Mouse (Mus musculus) heart, embryonic 14.5 days (tissue): ENCODE data around the gene Anp32a. TPM values are rescaled to one million over a fixed set of nuclear protein-coding genes. Genes with fewer than 3 reads are reported as not detected.

Experiments
- ATAC-seq: fragments of 200-750 bp; cut with Nextera tagmentation; 2 replicates; pipeline ENCODE4 v1.8.0; 2017; ENCODE audit warnings: low read depth, moderate TSS enrichment; ENCODE audit not compliant: insufficient number of reproducible peaks, insufficient read depth, low FRiP score
- H3K27ac ChIP-seq, 2 experiments: fragments of 200-500 bp in 1 of 2; fragments of 300-500 bp in 1 of 2; sonication (generic) in 1 of 2; replicated peaks in 1 of 2; 2 replicates each; pipeline ENCODE4 v1.5.1; 2012 to 2014; ENCODE audit warnings: low read depth in 2 of 2, low read length in 2 of 2, control low read depth in 1 of 2, mild to moderate bottlenecking in 1 of 2, mixed read lengths in 1 of 2; ENCODE audit not compliant: control insufficient read depth in 1 of 2, insufficient read depth in 1 of 2
- H3K27me3 ChIP-seq: fragments of 300-500 bp; sonication (generic); 2 replicates; pipeline ENCODE4 v1.6.1; 2014; ENCODE audit warnings: mild to moderate bottlenecking, low read length, control low read depth; ENCODE audit not compliant: control insufficient read depth, insufficient read depth
- H3K36me3 ChIP-seq: fragments of 300-500 bp; sonication (generic); 2 replicates; pipeline ENCODE4 v1.6.1; 2014; ENCODE audit warnings: mild to moderate bottlenecking, control low read depth, low read length, mixed read lengths; ENCODE audit not compliant: control insufficient read depth, insufficient read depth
- H3K4me1 ChIP-seq, 2 experiments: fragments of 200-500 bp in 1 of 2; fragments of 300-500 bp in 1 of 2; sonication (generic) in 1 of 2; 2 replicates each; pipeline ENCODE4 v1.6.1; 2012 to 2014; ENCODE audit warnings: low read length in 2 of 2, control low read depth in 1 of 2, mixed read lengths in 1 of 2; ENCODE audit not compliant: control insufficient read depth in 2 of 2, insufficient read depth in 2 of 2
- H3K4me2 ChIP-seq: fragments of 300-500 bp; sonication (generic); 2 replicates; pipeline ENCODE4 v1.6.1; 2014; ENCODE audit warnings: mild to moderate bottlenecking, low read length
- H3K4me3 ChIP-seq, 2 experiments: fragments of 200-500 bp in 1 of 2; fragments of 300-500 bp in 1 of 2; sonication (generic) in 1 of 2; 2 replicates each; pipeline ENCODE4 v1.5.1; 2012 to 2014; ENCODE audit warnings: low read length in 2 of 2, mild to moderate bottlenecking in 2 of 2, control low read depth in 1 of 2, low read depth in 1 of 2, moderate library complexity in 1 of 2; ENCODE audit not compliant: control insufficient read depth in 1 of 2, insufficient read depth in 1 of 2
- H3K9ac ChIP-seq: fragments of 300-500 bp; sonication (generic); 2 replicates; pipeline ENCODE4 v1.6.1; 2014; ENCODE audit warnings: mild to moderate bottlenecking, low read length
- H3K9me3 ChIP-seq: fragments of 300-500 bp; sonication (generic); 2 replicates; pipeline ENCODE4 v1.6.1; 2016; ENCODE audit warnings: low read length, control low read depth; ENCODE audit not compliant: control insufficient read depth
- WGBS: fragments of 180-500 bp; shearing (Covaris S2); extraction: QIAGEN DNeasy Blood & Tissue Kit; methylation state at CpG from one replicate; pipeline ENCODE4 v1.1.7; 2014; 5-methylcytosine and 5-hydroxymethylcytosine counted together
- polyA plus RNA-seq: library from polyadenylated mRNA; unstranded; fragments of >200 nt; fragmentation: Nextera tagmentation; extraction: Ambion mirVana; gene quantifications from 2 replicates; pipeline ENCODE4 v1.2.1, GENCODE M21; 2014

The Anp32a gene
- polyA plus RNA-seq, 1 experiment from 2014 or later = 92.8 TPM

DNA sequence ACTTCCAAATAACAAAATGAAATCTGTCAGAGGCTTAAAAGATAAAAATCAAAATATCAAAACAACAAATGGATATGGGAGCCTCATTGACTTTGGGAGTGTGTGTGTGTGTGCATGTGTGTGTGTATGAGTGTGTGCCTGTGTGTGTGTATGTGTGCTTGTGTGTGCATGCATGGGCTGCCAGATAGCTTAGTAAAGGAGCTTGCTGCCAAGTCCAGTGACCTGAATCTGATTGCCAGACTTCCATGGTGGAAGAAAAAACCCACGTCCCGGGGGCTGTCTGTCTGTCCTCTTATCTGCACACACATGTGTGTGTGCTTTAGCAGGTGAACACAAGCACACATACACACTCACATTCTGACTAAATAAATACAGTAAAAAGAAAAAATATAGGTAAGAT lies 52.4 kb downstream of the Anp32a start:
- H3K36me3 ChIP-seq = no peaks in the 10 kb centered on the region
- no peak overlapping the region for H3K27ac ChIP-seq
- H3K4me1 ChIP-seq = no peaks in the 10 kb centered on the region
- H3K27me3 ChIP-seq = no peaks in the 10 kb centered on the region
- H3K9ac ChIP-seq = no peak overlapping the region
- 54% methylated on average over 2 of the region's 2 CpGs for WGBS
- H3K4me3 ChIP-seq = no peak overlapping the region
- no peak for ATAC-seq
- H3K4me2 ChIP-seq = no peak overlapping the region
- no peaks in the 10 kb centered on the region for H3K9me3 ChIP-seq

DNA sequence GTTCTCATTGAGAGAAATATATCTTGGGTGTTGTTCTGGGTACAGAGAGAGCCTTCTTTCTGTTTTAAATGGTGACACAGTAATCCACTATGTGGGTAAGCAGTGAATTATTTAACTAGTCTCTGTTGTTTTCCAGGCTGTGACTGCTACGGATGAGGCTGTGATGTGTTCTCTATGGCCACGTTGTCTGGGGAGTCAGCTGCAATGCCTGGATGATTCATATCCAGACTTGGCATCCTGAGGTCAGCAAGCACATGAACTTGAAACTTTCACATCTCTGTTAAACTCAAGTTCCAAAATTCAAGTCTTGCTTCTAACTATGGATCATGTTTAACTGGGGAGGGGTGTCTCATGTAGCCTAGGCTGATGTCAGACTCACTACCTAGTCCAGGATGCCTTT lies 53.1 kb downstream of the Anp32a start:
- Histone ChIP-seq H3K9ac (no peak overlapping the region), H3K36me3 (no peaks in the 10 kb centered on the region), H3K9me3 (no peaks in the 10 kb centered on the region), H3K4me2 (no peak overlapping the region), H3K4me3 (no peak overlapping the region), H3K4me1 (no peaks in the 10 kb centered on the region), H3K27me3 (no peaks in the 10 kb centered on the region), H3K27ac (no peak overlapping the region)
- WGBS = 72% methylated on average over 2 of the region's 2 CpGs
- ATAC-seq = no peak

DNA sequence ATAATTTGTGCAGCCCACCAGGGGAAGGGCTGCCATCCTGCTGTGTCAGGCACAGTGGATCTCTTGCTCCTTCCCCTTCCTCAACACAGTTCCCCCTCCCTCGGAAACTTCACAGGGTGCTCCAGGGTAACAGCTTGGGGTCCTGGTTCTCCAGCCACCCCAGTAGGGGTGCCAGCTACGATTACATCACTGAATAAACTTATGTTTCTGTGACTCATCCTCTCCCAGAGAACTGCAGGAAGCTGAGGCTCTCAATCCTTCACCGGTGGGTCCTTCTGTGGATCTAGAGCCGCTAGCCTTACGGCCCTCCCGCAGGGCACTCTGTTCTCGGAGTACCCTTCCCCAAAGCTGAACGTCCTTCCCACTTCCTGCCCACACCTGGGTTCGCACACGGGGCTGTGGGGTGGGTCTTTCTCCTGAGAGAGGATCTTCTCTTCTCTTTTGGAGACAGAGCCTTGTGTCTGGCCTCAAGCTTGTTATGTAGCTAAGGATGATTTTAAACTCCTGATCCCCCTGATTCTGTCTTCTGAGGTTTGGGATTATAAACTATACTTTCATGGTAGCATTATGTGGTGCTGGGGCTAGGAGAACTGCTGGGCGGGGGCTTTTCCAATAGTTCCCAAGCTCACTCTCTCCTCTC lies 59.6 kb downstream of the Anp32a start:
- 39% methylated on average over 11 of the region's 11 CpGs for WGBS
- Histone ChIP-seq H3K9me3 (no peaks in the 10 kb centered on the region), H3K4me1 (peaks cover 0 to 3% of the 10 kb centered on the region in 2 experiments; a peak in 2 of 4 replicates), H3K36me3 (no peaks in the 10 kb centered on the region), H3K27me3 (no peaks in the 10 kb centered on the region), H3K9ac (no peak overlapping the region), H3K27ac (no peak overlapping the region), H3K4me2 (no peak overlapping the region), H3K4me3 (no peak overlapping the region)
- no peak for ATAC-seq

DNA sequence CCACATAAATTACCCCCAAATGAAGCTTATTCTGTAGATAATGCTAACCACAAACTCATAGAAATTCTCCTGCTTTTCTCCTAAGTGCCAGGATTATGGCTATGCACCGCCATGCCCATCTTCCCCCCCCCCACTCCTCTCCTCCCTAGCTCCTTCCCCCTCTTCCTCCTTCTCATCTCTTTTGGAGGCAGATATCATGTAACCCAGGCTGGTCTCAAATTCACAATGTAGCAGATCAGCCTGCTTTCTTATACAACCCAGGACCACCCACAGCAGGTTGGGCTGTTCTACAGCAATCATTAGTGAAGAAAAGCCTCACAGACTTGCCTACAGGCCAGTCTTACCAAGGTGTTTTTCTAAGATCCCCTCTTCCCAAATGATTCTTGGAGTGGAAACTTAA lies 60.5 kb downstream of the Anp32a start:
- H3K4me1 ChIP-seq = peaks cover 0 to 3% of the 10 kb centered on the region in 2 experiments; a peak in 2 of 4 replicates
- no peaks in the 10 kb centered on the region for H3K36me3 ChIP-seq
- H3K4me2 ChIP-seq = no peak overlapping the region
- WGBS = 90% methylated on average over 1 of the region's 1 CpGs
- H3K27me3 ChIP-seq = no peaks in the 10 kb centered on the region
- no peak for ATAC-seq
- no peak overlapping the region for H3K27ac ChIP-seq
- H3K4me3 ChIP-seq = no peak overlapping the region
- no peaks in the 10 kb centered on the region for H3K9me3 ChIP-seq
- H3K9ac ChIP-seq = no peak overlapping the region

DNA sequence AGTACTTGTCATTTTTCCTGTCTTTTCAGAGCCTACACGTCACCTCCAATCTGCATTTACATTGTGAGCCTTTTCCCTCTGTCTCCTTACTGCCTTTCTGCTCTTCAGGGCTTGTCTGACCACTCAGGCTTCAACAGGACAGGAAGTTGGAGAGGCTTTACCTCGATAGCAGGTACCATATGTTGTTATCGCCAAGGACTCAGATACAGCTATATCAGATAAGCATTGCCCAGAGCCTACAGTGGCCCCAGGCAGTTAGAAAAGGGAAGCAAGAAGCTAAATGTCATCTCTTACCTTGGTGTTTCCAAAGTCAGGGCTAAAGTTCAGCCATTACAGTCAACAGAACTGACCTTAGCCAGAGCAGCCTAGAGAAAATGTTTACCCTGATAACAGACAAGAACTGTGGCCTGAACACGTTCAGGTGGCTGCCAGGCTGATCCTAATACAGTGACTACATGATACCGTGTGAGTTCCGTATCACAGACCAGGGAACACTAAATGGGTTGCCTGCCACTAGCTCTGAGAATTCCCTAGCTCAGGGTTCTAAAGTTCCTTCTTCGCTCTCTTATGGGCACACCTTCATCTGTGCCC lies 65.4 kb downstream of the Anp32a start:
- H3K4me2 ChIP-seq = no peak overlapping the region
- no peak for ATAC-seq
- H3K4me1 ChIP-seq = no peaks in the 10 kb centered on the region
- WGBS = 68% methylated on average over 7 of the region's 7 CpGs
- no peak overlapping the region for H3K4me3 ChIP-seq
- H3K9me3 ChIP-seq = no peaks in the 10 kb centered on the region
- H3K9ac ChIP-seq = no peak overlapping the region
- no peaks in the 10 kb centered on the region for H3K36me3 ChIP-seq
- no peaks in the 10 kb centered on the region for H3K27me3 ChIP-seq
- H3K27ac ChIP-seq = no peak overlapping the region

DNA sequence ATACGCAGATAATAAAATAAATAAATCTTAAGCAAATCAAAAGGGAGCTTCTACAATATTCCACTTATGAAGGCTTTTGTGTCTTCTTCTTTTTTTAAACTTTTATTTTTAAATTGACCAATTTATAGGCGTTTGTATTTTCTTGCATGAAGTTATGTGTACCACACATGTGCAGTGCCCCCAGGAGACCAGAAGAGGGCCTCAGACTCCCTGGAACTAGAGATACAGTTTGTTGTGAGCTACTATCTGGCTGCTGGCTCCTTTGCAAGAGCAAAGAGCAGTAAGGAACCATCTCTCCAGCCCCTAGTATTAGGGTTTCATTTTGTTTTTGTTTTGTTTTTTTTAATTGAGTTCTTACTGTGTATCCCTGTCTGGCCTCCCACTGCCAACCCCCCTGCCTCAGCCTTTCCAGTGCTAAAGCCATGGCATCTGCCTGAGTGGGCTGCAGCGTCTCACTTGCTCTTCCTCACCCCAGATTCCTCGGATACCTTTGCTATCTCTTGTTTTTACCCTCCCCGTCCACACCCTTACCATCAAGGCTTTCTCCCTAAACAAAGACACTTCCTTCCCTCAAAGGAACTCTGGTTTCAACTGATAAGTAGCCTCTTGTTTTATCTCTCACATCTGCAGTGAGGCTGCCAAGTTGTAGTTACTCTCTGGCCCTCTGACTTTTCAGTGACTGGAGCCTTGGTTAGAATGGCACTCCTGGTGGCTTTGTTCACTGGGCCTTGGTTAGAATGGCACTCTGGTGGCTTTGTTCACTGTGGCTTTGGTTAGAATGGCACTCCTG lies 66.5 kb downstream of the Anp32a start:
- no peaks in the 10 kb centered on the region for H3K27me3 ChIP-seq
- no peak overlapping the region for H3K4me2 ChIP-seq
- no peak overlapping the region for H3K27ac ChIP-seq
- no peak overlapping the region for H3K9ac ChIP-seq
- 42% methylated on average over 5 of the region's 5 CpGs for WGBS
- H3K4me1 ChIP-seq = no peaks in the 10 kb centered on the region
- H3K4me3 ChIP-seq = no peak overlapping the region
- H3K36me3 ChIP-seq = no peaks in the 10 kb centered on the region
- no peaks in the 10 kb centered on the region for H3K9me3 ChIP-seq
- ATAC-seq = no peak

DNA sequence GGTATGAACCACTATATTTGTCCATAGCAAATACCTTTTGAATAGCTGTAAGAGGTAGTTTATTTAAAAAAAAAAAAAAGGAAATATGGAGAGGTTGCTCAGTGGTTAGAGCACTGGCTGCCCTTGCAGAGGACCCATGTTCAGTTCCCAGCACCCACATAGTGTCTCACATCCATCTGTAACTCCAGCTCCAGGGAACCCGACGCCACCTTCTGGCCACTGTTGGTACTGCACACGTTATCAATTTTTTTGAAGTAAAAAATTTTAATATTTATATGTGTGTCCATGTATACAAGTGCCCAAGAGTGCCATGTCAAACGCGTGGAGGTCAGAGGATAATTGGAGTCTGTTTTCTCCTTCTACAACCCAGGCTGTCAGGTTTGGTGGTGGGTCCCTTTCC lies 77.6 kb downstream of the Anp32a start:
- Histone ChIP-seq H3K4me1 (peaks cover 28 to 48% of the 10 kb centered on the region in 2 experiments), H3K4me3 (no peak overlapping the region), H3K9me3 (no peaks in the 10 kb centered on the region), H3K9ac (no peak overlapping the region), H3K27me3 (no peaks in the 10 kb centered on the region), H3K27ac (no peak overlapping the region), H3K36me3 (no peaks in the 10 kb centered on the region), H3K4me2 (no peak overlapping the region)
- no peak for ATAC-seq
- 58% methylated on average over 5 of the region's 5 CpGs for WGBS
